Mouse (Mus musculus) embryonic fibroblast, embryonic 13.5 days (primary cell): ENCODE data around the gene Necap1. TPM values are rescaled to one million over a fixed set of nuclear protein-coding genes. Genes with fewer than 3 reads are reported as not detected.

Experiments used
- H3K27ac ChIP-seq: 2 replicates; pipeline ENCODE4 v1.5.1; 2012; ENCODE audit warnings: low read length, control low read depth, inconsistent platforms; ENCODE audit not compliant: insufficient read depth
- H3K4me1 ChIP-seq: 2 replicates; pipeline ENCODE4 v1.6.1; 2011; ENCODE audit warnings: low read length; ENCODE audit not compliant: control insufficient read depth, insufficient read depth
- H3K4me3 ChIP-seq: 2 replicates; pipeline ENCODE4 v1.5.1; 2011; ENCODE audit warnings: mild to moderate bottlenecking, control low read depth, low read length; ENCODE audit not compliant: insufficient read depth
- CTCF ChIP-seq: IDR thresholded peaks from 2 replicates; pipeline ENCODE4 v1.5.1; 2011; ENCODE audit warnings: mild to moderate bottlenecking, control low read depth, low read length, moderate library complexity, borderline replicate concordance; ENCODE audit not compliant: insufficient read depth
- POLR2A ChIP-seq: IDR thresholded peaks from 2 replicates; pipeline ENCODE4 v1.6.1; 2011; ENCODE audit warnings: low read depth, mild to moderate bottlenecking, control low read depth, low read length, moderate library complexity
- polyA plus RNA-seq: library from polyadenylated mRNA; stranded (reverse); fragments of >200 nt; gene quantifications from 2 replicates; pipeline ENCODE4 v1.2.4, GENCODE M21; 2011; ENCODE audit warnings: low read depth; ENCODE audit not compliant: missing spikeins, insufficient read length

Gene Necap1
- 45.2 and 47.4 TPM in 2 replicates for polyA plus RNA-seq

DNA sequence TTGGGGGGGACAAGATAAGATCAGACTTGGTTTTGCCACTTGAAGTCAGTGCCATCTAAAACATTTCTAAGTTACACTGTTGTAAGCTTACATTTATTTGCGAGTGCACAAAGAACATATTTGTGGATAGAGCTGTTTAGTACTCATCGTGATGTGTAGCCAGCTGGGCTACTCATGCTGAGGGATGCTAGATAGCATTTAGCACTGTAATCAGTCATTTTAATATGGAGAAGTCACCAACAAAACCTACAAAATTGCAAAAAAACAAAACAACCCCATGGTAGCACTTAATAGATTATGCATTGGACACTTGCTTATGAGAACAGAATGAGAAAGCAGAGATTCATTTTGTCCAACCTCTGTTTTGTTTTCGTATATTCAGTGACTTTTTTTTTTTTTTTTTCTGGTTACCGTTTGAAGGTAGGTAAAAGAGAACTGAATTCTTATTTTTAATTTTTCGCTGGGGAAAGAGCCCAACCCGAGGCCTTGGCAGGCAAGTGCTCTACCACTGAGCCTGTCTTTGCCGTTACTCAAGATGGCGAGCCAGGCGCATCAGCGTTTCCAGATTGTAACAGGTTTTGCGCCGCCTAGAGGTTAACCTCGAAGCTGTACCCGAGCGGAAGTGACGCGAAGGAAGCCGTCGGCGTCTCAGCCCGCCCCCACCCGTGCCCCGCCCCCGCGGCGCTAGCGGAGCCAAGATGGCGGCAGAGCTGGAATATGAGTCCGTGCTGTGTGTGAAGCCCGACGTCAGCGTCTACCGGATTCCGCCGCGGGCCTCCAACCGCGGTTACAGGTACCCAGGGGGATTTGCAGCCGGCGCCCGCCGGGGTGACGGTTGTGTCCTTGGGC is at the start of gene Necap1:
Gene Necap1 (plus strand): TSS at position 604 of the 849 bp plus-strand sequence.
- Histone ChIP-seq H3K27ac (peak within 1 kb of the TSS; percentile 78), H3K4me3 (peak within 1 kb of the TSS; percentile 99), H3K4me1 (peaks cover 5% of the 10 kb centered on the region)
- peak; percentile 75; the same call in 1 of the 2 replicates for TF ChIP-seq CTCF
- peak; percentile 82 for TF ChIP-seq POLR2A

DNA sequence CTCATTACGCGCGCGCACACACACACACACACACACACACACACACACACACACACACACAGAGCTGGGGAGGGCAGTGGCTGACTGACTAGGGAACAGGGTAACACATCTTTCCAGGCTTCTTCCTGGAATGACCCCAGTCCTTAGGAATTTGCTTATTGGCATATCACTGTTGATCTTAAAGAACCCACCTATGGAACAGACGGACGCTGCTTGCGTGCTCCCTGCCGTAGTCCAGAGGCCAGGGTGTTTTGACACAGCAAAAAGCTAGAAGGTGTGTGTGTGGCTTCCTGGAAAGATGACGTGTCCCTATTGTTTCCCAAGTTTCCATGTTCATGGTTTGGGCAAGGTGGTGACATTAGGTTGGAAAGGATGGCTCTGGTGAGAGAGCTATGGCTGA is 49.1 kb upstream of the Necap1 start:
- Histone ChIP-seq H3K4me1 (peaks cover 27% of the 10 kb centered on the region), H3K4me3 (no peak overlapping the region), H3K27ac (no peak overlapping the region)
- TF ChIP-seq POLR2A (no peak), CTCF (no peak)

DNA sequence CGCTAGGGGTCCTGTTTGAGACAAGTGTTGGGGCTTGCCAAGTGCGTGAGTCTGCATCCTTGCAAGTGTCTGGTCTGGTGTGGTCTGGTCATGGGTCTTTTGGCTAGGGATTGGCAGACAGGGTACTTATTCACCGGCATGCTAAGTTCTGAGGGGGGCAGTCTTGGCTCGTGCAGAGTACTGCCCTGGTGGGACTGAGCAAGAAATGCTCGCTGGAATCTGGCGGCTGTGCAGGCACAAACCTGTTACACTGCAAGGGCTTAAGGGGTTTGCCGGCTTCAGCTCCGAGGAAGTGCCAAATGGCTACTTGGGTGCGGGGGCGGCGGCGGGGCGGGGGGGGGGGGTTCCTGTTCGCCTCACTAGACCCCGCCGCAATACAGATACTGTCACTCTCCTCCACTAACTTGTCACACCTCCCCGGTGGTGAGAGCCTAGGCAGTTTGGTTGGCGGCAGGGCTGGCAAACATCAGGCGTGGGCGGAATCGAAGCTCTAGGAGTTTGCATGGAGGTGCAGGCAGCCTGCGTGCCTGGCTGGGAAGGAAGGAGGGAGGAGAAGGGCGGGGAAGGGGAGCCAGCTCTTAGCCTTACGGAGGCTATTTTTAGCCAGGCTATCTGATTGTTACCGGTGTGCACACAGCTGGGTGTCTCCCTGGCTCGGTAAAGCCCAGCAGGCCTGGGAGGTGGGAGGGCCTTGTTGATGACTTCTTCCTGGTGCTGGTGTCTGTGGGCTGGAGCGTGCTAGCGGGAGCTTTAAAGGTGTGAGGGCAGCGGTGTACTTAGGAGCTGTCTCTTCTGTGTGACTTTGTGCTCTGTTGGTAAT is 48.1 kb upstream of the Necap1 start:
- Histone ChIP-seq H3K4me1 (peaks cover 24% of the 10 kb centered on the region), H3K4me3 (peak overlapping the region; percentile 18), H3K27ac (peak overlapping the region; percentile 39; the same call in 1 of the 2 replicates)
- TF ChIP-seq POLR2A (0 out of 2 replicates have a peak, but pooled peaks have one; percentile 22), CTCF (no peak)

DNA sequence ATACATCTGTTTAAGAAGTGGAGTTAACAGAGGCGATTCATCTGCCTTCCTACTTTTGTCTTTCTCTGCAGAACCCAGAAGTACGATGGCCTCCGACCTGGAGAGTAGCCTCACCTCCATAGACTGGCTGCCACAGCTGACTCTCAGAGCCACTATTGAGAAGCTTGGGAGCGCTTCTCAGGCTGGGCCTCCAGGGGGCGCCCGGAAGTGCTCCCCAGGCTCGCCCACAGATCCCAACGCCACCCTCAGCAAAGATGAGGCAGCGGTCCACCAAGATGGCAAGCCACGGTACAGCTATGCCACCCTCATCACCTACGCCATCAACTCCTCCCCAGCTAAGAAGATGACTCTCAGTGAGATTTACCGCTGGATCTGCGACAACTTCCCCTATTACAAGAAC is 46.2 kb upstream of the Necap1 start:
- Histone ChIP-seq H3K4me3 (no peak overlapping the region), H3K4me1 (peaks cover 24% of the 10 kb centered on the region), H3K27ac (no peak overlapping the region)
- TF ChIP-seq POLR2A = no peak
- 0 out of 2 replicates have a peak, but pooled peaks have one; percentile 2 for TF ChIP-seq CTCF

DNA sequence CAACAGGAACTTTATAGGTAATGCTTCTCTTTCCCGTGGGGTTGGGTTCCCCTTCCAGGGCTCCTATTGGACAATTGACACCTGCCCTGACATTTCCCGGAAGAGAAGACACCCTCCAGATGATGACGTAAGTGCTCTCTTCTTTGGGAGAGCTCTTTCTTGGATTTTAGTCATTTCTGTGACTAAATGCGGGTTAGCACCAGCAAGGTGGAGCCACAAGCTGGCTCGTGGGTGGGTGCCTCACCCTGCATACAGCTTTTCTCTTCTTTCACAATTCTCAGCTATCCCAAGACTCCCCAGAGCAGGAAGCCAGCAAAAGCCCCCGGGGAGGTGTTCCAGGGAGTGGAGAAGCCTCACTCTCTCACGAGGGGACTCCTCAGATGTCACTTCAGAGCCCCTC is 41.4 kb upstream of the Necap1 start:
- no peak overlapping the region for H3K27ac ChIP-seq
- no peak overlapping the region for H3K4me3 ChIP-seq
- TF ChIP-seq POLR2A (no peak), CTCF (no peak)
- no peaks in the 10 kb centered on the region for H3K4me1 ChIP-seq

DNA sequence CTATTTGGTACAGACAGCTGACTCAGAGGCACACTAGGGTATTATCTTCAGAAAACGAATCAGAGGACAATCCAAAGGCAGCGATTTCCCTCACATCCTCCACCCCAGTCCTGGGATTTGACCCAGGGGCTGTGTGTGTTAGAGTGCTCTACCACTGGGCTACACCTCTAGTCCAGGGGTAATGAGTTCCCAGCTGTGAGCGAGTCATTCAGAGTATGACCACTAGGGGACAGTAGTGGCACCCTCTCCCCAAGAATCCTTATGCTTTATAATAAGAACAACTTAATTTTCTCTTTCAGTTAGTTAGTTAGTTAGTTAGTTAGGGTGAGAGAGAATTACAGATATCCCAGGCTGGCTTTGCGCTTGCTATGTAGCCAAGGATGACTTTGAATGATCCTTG is 39.9 kb upstream of the Necap1 start:
- TF ChIP-seq CTCF = no peak
- TF ChIP-seq POLR2A = no peak
- Histone ChIP-seq H3K4me1 (no peaks in the 10 kb centered on the region), H3K4me3 (no peak overlapping the region)

DNA sequence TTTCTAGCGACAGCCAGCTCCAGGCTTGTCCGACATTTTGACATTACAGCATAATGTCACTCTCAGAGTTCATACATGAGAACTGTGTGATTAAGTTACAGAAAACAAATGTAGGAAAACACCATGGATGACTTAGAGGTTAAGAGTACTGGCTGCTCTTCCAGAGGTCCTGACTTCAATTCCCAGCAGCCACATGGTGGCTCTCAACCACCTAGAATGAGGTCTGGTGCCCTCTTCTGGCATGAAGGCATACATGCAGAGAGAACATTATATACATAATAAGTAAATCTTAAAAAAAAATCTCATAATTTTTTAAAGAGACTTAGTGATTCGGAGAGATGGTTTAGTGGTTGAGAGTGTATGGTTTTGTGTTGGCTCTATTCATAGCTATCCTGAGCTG is 37.3 kb upstream of the Necap1 start:
- Histone ChIP-seq H3K4me1 (no peaks in the 10 kb centered on the region), H3K27ac (no peak overlapping the region), H3K4me3 (no peak overlapping the region)
- TF ChIP-seq CTCF (no peak), POLR2A (no peak)

More for the DNA sequence above, 39.9 kb upstream of the Necap1 start:
- H3K27ac ChIP-seq = no peak overlapping the region

DNA sequence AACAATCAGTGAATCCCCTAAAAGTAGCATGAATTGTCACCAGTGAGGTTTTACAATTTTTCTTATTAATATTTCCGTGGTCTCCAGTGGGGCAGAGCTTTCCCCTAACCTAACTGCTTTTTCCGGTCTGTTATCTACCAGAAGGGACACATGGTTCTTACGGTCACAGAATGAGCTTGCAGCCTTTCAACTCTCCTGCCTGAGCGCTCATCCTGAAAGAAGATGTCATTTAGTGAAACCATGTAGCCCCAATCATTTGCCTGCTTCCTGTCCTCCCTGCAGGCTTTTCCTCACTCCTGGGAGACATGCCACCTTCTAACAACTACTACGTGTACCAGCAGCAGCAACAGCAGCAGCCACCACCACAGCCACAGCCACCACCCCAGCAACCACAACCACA is 36.7 kb upstream of the Necap1 start:
- Histone ChIP-seq H3K4me1 (no peaks in the 10 kb centered on the region), H3K4me3 (no peak overlapping the region), H3K27ac (no peak overlapping the region)
- TF ChIP-seq POLR2A = no peak
- no peak for TF ChIP-seq CTCF

DNA sequence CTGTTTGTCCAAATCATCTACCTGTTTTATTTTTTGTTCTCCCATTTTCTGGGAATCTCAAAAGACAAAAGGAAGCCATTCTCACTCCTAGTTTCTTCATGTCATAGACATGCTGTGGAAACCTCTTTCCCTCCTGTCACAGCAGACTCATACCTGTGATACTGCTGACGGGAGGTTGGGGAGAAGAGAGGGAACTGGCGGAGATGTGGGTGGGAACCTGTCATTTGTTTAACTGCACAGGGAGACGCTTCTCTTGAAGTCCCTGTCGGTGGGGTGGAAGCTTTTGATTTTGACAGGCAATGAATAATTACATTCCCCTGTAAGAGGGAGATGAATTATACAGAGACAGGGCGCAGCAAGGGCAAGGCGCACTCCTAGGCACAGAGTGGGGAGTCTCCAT is 30.5 kb upstream of the Necap1 start:
- no peak for TF ChIP-seq CTCF
- TF ChIP-seq POLR2A = no peak

More for the DNA sequence above, 30.5 kb upstream of the Necap1 start:
- Histone ChIP-seq H3K4me3 (no peak overlapping the region), H3K4me1 (no peaks in the 10 kb centered on the region), H3K27ac (no peak overlapping the region)
